Mouse (Mus musculus) hindbrain, postnatal 0 days (tissue): Measurements from ENCODE around the gene Olfr1371. TPM values are rescaled to one million over a fixed set of nuclear protein-coding genes. Genes with fewer than 3 reads are reported as not detected.
"Not testable (repeated sequence)": the region's sequence is repeated elsewhere in the genome, so short reads cannot be mapped to it uniquely, and the experiment has no call there.

Experiments used
- ATAC-seq: fragments of 200-750 bp; cut with Nextera tagmentation; 2 replicates; pipeline ENCODE4 v1.8.0; 2017; ENCODE audit warnings: mild to moderate bottlenecking, moderate TSS enrichment, moderate library complexity
- DNase-seq: peaks from one replicate; pipeline ENCODE4 v3.0.0-alpha.2; 2015; ENCODE audit warnings: low spot score
- H3K27ac ChIP-seq: fragments of 300-500 bp; sonication (generic); 2 replicates; pipeline ENCODE4 v1.5.1; 2014; ENCODE audit warnings: mild to moderate bottlenecking
- H3K27me3 ChIP-seq: fragments of 300-500 bp; sonication (generic); 2 replicates; pipeline ENCODE4 v1.6.1; 2014; ENCODE audit warnings: low read length, mixed read lengths; ENCODE audit not compliant: insufficient read depth
- H3K36me3 ChIP-seq: fragments of 300-500 bp; sonication (generic); 2 replicates; pipeline ENCODE4 v1.6.1; 2014; ENCODE audit warnings: low read length, mixed read lengths; ENCODE audit not compliant: insufficient read depth
- H3K4me1 ChIP-seq: fragments of 300-500 bp; sonication (generic); 2 replicates; pipeline ENCODE4 v1.6.1; 2014; ENCODE audit warnings: antibody characterized with exemption, low read length, mixed read lengths; ENCODE audit not compliant: insufficient read depth
- H3K4me2 ChIP-seq: fragments of 300-500 bp; sonication (generic); 2 replicates; pipeline ENCODE4 v1.6.1; 2014; ENCODE audit warnings: low read depth, mild to moderate bottlenecking, low read length, moderate library complexity, mixed read lengths
- H3K4me3 ChIP-seq: fragments of 300-500 bp; sonication (generic); 2 replicates; pipeline ENCODE4 v1.5.1; 2014; ENCODE audit warnings: low read length
- H3K9ac ChIP-seq: fragments of 300-500 bp; sonication (generic); replicated peaks from 2 replicates; pipeline ENCODE4 v1.6.1; 2014; ENCODE audit warnings: mild to moderate bottlenecking, low read length, moderate library complexity, mixed read lengths
- H3K9me3 ChIP-seq: fragments of 300-500 bp; sonication (generic); 2 replicates; pipeline ENCODE4 v1.6.1; 2016; ENCODE audit warnings: low read length, mixed read lengths
- CTCF ChIP-seq: IDR thresholded peaks from 2 replicates; pipeline ENCODE4 v1.5.1; 2016; ENCODE audit warnings: antibody characterized with exemption, control low read depth, low read depth
- WGBS: fragments of 180-500 bp; shearing (Covaris S2); extraction: QIAGEN DNeasy Blood & Tissue Kit; methylation state at CpG from one replicate; pipeline ENCODE4 v1.1.7; 2014; 5-methylcytosine and 5-hydroxymethylcytosine counted together
- polyA plus RNA-seq: library from polyadenylated mRNA; unstranded; fragments of >200 nt; fragmentation: Nextera tagmentation; extraction: Ambion mirVana; gene quantifications from 2 replicates; pipeline ENCODE4 v1.2.1, GENCODE M21; 2015
- total RNA-seq: library from RNA; depleted of rRNA; stranded (reverse); fragments of >200 nt; gene quantifications from 2 replicates; pipeline ENCODE4 v1.2.3, GENCODE M21; 2014

Olfr1371 gene
- total and polyA plus RNA-seq, 2 experiments from 2014 or later, result not detected

DNA sequence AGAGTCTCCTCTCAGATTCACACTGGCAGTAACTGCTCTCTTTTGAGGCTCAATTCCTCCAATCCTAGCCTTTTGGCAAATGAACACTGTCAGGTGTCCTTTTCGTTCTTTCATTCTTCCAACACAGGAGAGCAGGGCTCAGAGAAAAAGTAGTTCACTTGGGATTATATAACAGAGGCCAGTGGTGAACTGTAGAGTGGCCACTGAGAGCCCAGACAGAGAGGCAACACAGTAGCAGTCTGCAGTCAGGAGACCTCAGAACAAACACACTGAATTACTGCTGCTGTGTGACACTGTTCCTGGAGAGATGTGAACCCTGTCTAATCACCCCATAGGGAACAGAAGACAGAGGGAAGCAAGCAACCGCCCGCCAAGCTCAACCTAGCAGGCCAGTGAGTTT is 13.3 kb upstream of the Olfr1371 start:
- DNase-seq (no peak), ATAC-seq (no peak)
- H3K4me3 ChIP-seq, result no peak overlapping the region
- peaks cover 5% of the 10 kb centered on the region; the same call in 1 of the 2 replicates for H3K4me1 ChIP-seq
- 64% methylated on average over 3 of the region's 3 CpGs for WGBS
- H3K9ac ChIP-seq, result no peak overlapping the region
- H3K27ac ChIP-seq, result no peak overlapping the region
- H3K36me3 ChIP-seq, result no peaks in the 10 kb centered on the region
- H3K9me3 ChIP-seq, result no peaks in the 10 kb centered on the region
- TF ChIP-seq CTCF, result no peak
- H3K27me3 ChIP-seq, result no peaks in the 10 kb centered on the region
- no peak overlapping the region for H3K4me2 ChIP-seq

- Histone ChIP-seq H3K4me3 (no peak overlapping the region), H3K36me3 (no peaks in the 10 kb centered on the region), H3K9me3 (no peaks in the 10 kb centered on the region), H3K9ac (no peak overlapping the region), H3K4me1 (peaks cover 4% of the 10 kb centered on the region; the same call in 1 of the 2 replicates), H3K4me2 (no peak overlapping the region), H3K27ac (no peak overlapping the region), H3K27me3 (no peaks in the 10 kb centered on the region)
- ATAC-seq, result no peak
- DNase-seq, result no peak
- TF ChIP-seq CTCF, result no peak
- 68% methylated on average over 3 of the region's 3 CpGs for WGBS
Measured at GRCm38 (mm10) chr11:52225986-52226599, 12.3 kb upstream of the Olfr1371 start.

- Histone ChIP-seq H3K4me2 (peak overlapping the region; percentile 6; the same call in 1 of the 2 replicates), H3K36me3 (no peaks in the 10 kb centered on the region), H3K27me3 (no peaks in the 10 kb centered on the region), H3K4me3 (no peak overlapping the region), H3K9me3 (no peaks in the 10 kb centered on the region), H3K4me1 (no peaks in the 10 kb centered on the region), H3K27ac (no peak overlapping the region), H3K9ac (no peak overlapping the region)
- TF ChIP-seq CTCF, result no peak
- 18% methylated on average over 19 of the region's 19 CpGs for WGBS
- no peak for DNase-seq
- ATAC-seq, result no peak
Measured at GRCm38 (mm10) chr11:52223968-52224682, 10.3 kb upstream of the Olfr1371 start.

GRCm38 (mm10) chr11:52222891-52223290 is 9.1 kb upstream of the Olfr1371 start:
- no peak for DNase-seq
- no peak overlapping the region for H3K9ac ChIP-seq
- WGBS, result 78% methylated on average over 6 of the region's 6 CpGs
- no peaks in the 10 kb centered on the region for H3K36me3 ChIP-seq
- no peaks in the 10 kb centered on the region for H3K4me1 ChIP-seq
- H3K9me3 ChIP-seq, result no peaks in the 10 kb centered on the region
- ATAC-seq, result no peak
- no peak overlapping the region for H3K27ac ChIP-seq
- no peak overlapping the region for H3K4me3 ChIP-seq
- H3K4me2 ChIP-seq, result no peak overlapping the region
- peak; percentile 28; the same call in 1 of the 2 replicates for TF ChIP-seq CTCF
- no peaks in the 10 kb centered on the region for H3K27me3 ChIP-seq

GRCm38 (mm10) chr11:52221921-52222320 is 8.1 kb upstream of the Olfr1371 start:
- not testable (repeated sequence) for H3K9ac ChIP-seq, ATAC-seq, H3K4me2 ChIP-seq, H3K27me3 ChIP-seq, H3K4me1 ChIP-seq, H3K9me3 ChIP-seq, H3K27ac ChIP-seq, H3K4me3 ChIP-seq, DNase-seq, H3K36me3 ChIP-seq
- 82% methylated on average over 6 of the region's 6 CpGs for WGBS

DNA sequence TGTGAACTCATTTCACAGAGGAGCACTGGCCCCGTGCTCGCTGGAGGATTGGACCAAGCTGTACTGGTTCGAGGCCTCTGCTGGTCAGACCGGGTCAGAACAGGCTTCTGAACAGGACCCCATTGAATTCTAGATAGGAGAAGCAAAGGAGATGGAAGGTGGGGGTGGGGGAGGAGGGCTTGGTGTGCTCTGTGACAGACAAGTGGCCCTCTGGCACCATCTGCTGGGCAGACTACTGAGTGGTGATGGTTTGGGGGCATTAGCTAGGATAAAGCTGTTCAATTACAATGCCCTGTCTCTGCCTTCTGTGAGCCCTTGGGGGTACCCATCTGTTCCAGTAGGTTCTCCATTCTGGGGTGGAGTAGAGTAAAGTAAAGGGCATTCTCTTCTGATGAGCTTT is 6.5 kb upstream of the Olfr1371 start:
- peak; percentile 89 for TF ChIP-seq CTCF
- ATAC-seq (peak; percentile 79), DNase-seq (peak; percentile 86)
- no peaks in the 10 kb centered on the region for H3K27me3 ChIP-seq
- H3K36me3 ChIP-seq, result no peaks in the 10 kb centered on the region
- WGBS, result 7% methylated on average over 4 of the region's 4 CpGs
- H3K27ac ChIP-seq, result no peak overlapping the region
- no peaks in the 10 kb centered on the region for H3K9me3 ChIP-seq
- H3K4me3 ChIP-seq, result no peak overlapping the region
- no peak overlapping the region for H3K9ac ChIP-seq
- no peaks in the 10 kb centered on the region for H3K4me1 ChIP-seq
- H3K4me2 ChIP-seq, result peak overlapping the region; percentile 18; the same call in 1 of the 2 replicates

DNA sequence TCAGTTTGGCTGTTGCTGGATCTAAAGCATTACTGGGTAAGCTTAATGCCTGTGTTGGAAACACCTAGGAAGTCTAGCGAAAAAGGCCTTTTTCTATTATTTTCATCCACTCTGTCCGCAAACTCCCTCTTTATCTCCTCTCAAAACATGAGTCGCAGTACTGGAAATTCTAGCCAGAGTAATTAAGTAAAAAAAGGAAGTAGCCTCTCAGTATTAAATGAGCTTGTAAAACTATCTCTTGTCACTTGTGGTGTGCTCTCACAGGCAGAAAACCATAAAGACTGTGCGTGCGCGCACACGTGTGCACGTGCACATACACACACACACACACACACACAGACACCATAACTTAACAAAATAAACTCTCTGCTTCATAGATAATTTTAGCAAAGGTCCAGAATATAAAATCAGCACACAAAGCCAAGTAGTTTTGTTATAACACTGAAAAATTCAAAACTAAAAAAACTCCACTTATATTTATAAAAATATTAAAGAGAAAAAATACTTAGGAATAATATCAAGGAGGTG is 17.2 kb downstream of the Olfr1371 start:
- H3K9ac ChIP-seq, H3K9me3 ChIP-seq, ATAC-seq, DNase-seq, H3K4me3 ChIP-seq, H3K27ac ChIP-seq, H3K27me3 ChIP-seq, H3K4me2 ChIP-seq, H3K4me1 ChIP-seq, H3K36me3 ChIP-seq: not testable (repeated sequence)
- WGBS, result 94% methylated on average over 8 of the region's 8 CpGs

DNA sequence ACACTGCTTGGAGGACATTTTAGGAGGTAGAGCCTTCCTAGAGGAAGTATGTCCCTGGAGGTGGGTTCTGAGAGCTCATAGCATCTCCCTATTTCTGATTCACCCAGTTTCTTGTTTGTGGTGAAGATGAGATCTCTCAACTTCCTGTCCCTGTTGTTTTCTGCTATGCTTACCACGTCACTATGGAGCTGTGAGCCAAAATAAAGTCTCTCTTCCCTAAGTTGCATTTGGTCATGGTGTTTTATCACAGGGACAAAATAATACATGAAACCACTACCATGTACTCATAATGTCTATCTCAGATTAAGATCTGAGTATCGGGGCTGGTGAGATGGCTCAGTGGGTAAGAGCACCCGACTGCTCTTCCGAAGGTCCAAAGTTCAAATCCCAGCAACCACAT is 33.1 kb downstream of the Olfr1371 start:
- not testable (repeated sequence) for H3K27me3 ChIP-seq, H3K9ac ChIP-seq, ATAC-seq, H3K27ac ChIP-seq, H3K9me3 ChIP-seq, H3K4me1 ChIP-seq, DNase-seq, H3K4me2 ChIP-seq, H3K4me3 ChIP-seq, H3K36me3 ChIP-seq
- 92% methylated on average over 4 of the region's 4 CpGs for WGBS
